Mouse (Mus musculus): ENCODE results near the gene Gm38655. TPM values are rescaled to one million over a fixed set of nuclear protein-coding genes. Genes with fewer than 3 reads are reported as not detected.

Gene Gm38655
- not detected in 2 replicates for polyA plus RNA-seq (2012; rRNA removed)

GRCm38 (mm10) chr17:25175411-25175810 lies at the start of gene Gm38655:
TSS of gene Gm38655 (minus strand) at chr17:25175471.

GRCm38 (mm10) chr17:25188150-25189031 lies 13.1 kb upstream of the Gm38655 start, which contains the start of gene Unkl:
TSS of gene Unkl (plus strand) at chr17:25188397.

GRCm38 (mm10) chr17:25184129-25184691 lies 8.9 kb upstream of the Gm38655 start, which contains the start of gene BC003965:
TSS of gene BC003965 (plus strand) at chr17:25184554.

GRCm38 (mm10) chr17:25162161-25162560 lies 13.1 kb downstream of the Gm38655 start, which contains the start of gene Ccdc154:
TSS of gene Ccdc154 (plus strand) at chr17:25162461.

GRCm38 (mm10) chr17:25133275-25133698 lies 42.0 kb downstream of the Gm38655 start, which contains the start of gene Clcn7:
TSS of gene Clcn7 (plus strand) at chr17:25133391.

Other genes starting within 250 kb of the Gm38655 start
- gene Mapk8ip3, start 238.5 kb downstream of the Gm38655 start, polyA plus RNA-seq (2012; rRNA removed), result 157 and 167 TPM in 2 replicates
- 132 and 152 TPM in 2 replicates for gene Jpt2, start 214.8 kb downstream of the Gm38655 start, polyA plus RNA-seq (2012; rRNA removed)
- 28.7 and 36.2 TPM in 2 replicates for gene Cramp1l, start 159.7 kb downstream of the Gm38655 start, polyA plus RNA-seq (2012; rRNA removed)
- 16.7 and 23.6 TPM in 2 replicates for gene Ift140, start 159.4 kb downstream of the Gm38655 start, polyA plus RNA-seq (2012; rRNA removed)
- gene Tmem204, start 91.9 kb downstream of the Gm38655 start, polyA plus RNA-seq (2012; rRNA removed), result 4.2 and 7.3 TPM in 2 replicates
- 31.8 and 44.2 TPM in 2 replicates for gene Telo2, start 59.5 kb downstream of the Gm38655 start, polyA plus RNA-seq (2012; rRNA removed)
- not detected in 2 replicates for gene Ptx4, start 54.7 kb downstream of the Gm38655 start, polyA plus RNA-seq (2012; rRNA removed)
- 27.6 and 29.7 TPM in 2 replicates for gene Clcn7, start 42.1 kb downstream of the Gm38655 start, polyA plus RNA-seq (2012; rRNA removed)
- gene Ccdc154, start 13.0 kb downstream of the Gm38655 start, polyA plus RNA-seq (2012; rRNA removed), result 0.02 TPM in 2 replicates
- gene BC003965, start 9.1 kb upstream of the Gm38655 start, polyA plus RNA-seq (2012; rRNA removed), result 28.6 and 42.4 TPM in 2 replicates
- 16.4 and 17.0 TPM in 2 replicates for gene Unkl, start 12.9 kb upstream of the Gm38655 start, polyA plus RNA-seq (2012; rRNA removed)
- 42.2 and 53.3 TPM in 2 replicates for gene Gnptg, start 64.7 kb upstream of the Gm38655 start, polyA plus RNA-seq (2012; rRNA removed)
- gene Tsr3, start 64.7 kb upstream of the Gm38655 start, polyA plus RNA-seq (2012; rRNA removed), result 52.3 and 87.6 TPM in 2 replicates
- 2.9 and 3.1 TPM in 2 replicates for gene Baiap3, start 80.9 kb upstream of the Gm38655 start, polyA plus RNA-seq (2012; rRNA removed)
- 632 and 669 TPM in 2 replicates for gene Ube2i, start 99.2 kb upstream of the Gm38655 start, polyA plus RNA-seq (2012; rRNA removed)
- gene Prss34, start 122.9 kb upstream of the Gm38655 start, polyA plus RNA-seq (2012; rRNA removed), result 0.20 TPM in 1 of 2 replicates, not detected in the other
- gene Prss28, start 133.2 kb upstream of the Gm38655 start, polyA plus RNA-seq (2012; rRNA removed), result not detected in 2 replicates
- not detected in 2 replicates for gene Prss29, start 143.2 kb upstream of the Gm38655 start, polyA plus RNA-seq (2012; rRNA removed)
- not detected in 2 replicates for gene Tpsab1, start 170.1 kb upstream of the Gm38655 start, polyA plus RNA-seq (2012; rRNA removed)
- not detected in 2 replicates for gene Tpsb2, start 190.8 kb upstream of the Gm38655 start, polyA plus RNA-seq (2012; rRNA removed)
- gene Tpsg1, start 193.8 kb upstream of the Gm38655 start, polyA plus RNA-seq (2012; rRNA removed), result not detected in 2 replicates

Measured in central nervous system, embryonic 11.5 days (tissue).